Mouse (Mus musculus): ENCODE measurements around the gene Arhgap33.

DNA sequence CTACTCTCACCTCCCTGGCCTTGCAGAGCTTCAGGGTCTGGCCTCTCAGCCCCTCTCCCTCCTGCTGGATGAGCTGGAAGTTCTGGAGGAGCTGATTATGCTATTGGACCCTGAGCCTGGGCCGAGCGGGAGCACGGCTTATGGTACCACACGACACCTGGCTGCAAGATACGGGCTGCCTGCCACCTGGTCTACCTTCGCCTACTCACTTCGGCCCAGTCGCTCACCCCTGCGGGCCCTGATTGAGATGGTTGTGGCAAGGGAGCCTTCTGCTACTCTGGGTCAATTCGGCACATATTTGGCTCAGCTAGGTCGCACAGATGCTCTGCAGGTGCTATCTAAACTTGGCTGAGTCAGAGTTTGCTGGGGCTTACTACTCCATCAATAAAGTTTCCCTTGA is 32.7 kb upstream of the Arhgap33 start:
- TF ChIP-seq CTCF (IDR thresholded peaks at IDR 0.05; ENCODE audit: borderline replicate concordance, extremely low read depth, insufficient read depth, insufficient read length), result no peak
- TF ChIP-seq POLR2A (IDR thresholded peaks at IDR 0.05; ENCODE audit: borderline replicate concordance, extremely low read depth, insufficient read depth, insufficient read length, poor library complexity, severe bottlenecking), result no peak
